Mouse (Mus musculus) heart, adult 10 weeks (tissue): ENCODE results near the gene Taar8a. TPM values are rescaled to one million over a fixed set of nuclear protein-coding genes. Genes with fewer than 3 reads are reported as not detected.

Source experiments
- polyA plus RNA-seq: library from polyadenylated mRNA; stranded (reverse); fragments of 350-450 nt; fragmentation: Illumina TruSeq; extraction: RNeasy Lipid Tissue Mini Kit (QIAGEN cat#74804); gene quantifications from one replicate; pipeline ENCODE4 v1.2.3, GENCODE M21; 2014; ENCODE audit warnings: low read depth, low replicate concordance

Gene Taar8a
- not detected for polyA plus RNA-seq

DNA sequence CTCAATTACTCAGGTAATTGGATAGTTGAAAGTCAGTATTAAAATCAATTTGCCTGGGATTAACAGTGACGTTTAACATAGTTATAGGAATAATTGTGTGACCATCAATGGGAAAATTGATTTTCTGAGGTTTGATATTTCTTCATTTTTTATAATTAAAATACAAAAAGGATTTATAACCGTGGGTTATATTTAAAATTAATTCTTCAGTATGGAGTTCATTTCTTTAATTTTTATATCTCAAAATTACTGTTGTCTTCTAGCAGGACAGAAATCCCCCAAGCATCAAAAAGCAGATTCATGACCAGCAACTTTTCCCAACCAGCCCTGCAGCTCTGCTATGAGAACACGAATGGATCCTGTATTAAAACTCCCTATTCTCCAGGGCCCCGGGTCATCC is at the start of gene Taar8a:
TSS of gene Taar8a (plus strand) at position 301 of the 400 bp plus-strand sequence.

DNA sequence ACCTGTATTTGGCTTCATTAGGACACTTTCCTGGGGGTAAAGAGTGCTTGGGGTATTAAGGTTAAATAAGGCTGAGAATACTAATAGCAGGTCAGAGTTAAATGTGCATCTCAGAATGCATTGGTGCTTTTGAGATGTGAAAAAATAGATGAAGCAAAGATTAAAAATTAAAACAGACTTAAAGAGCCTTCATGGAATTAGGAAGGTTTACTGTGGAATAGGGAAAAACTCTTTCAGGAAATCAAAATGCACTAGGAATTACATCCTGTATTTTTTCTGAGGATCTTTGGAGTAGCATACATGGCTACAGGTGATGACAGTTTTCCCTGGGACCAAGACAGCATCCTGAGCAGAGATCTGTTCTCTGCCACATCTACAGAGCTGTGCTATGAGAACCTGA is 49.4 kb upstream of the Taar8a start, which contains the start of gene Taar7d:
TSS of gene Taar7d (plus strand) at position 301 of the 400 bp plus-strand sequence.

DNA sequence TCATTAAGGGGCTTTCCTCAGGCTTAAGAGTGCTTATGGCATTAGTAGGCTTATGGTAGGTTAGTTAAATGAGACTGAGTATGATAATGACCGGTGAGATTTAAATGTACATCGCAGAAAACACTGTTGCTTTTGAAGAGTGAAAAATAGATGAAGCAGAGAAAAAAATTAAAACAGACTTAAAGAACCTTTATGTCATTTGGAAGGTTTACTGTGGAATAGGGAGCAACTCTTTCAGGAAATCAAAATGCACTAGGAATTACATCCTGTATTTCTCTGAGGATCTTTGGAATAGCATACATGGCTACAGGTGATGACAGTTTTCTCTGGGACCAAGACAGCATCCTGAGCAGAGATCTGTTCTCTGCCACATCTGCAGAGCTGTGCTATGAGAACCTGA is 39.0 kb upstream of the Taar8a start, which contains the start of gene Taar7e:
TSS of gene Taar7e (plus strand) at position 301 of the 400 bp plus-strand sequence.

DNA sequence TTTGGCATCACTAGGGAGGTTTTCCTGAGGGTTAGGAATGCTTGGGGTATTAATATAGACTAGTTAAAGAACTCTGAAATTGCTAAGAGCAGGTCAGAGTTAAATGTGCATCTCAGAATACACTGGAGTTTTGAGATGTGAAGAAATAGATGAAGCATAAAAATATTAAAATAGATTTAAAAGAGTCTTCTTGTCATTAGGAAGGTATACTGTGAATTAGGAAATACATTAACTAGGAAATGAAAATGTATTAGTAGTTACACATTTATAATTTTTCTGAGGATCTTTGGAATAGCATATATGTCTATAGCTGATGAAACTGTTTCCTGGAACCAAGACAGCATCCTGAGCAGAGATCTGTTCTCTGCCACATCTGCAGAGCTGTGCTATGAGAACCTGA is 27.1 kb upstream of the Taar8a start, which contains the start of gene Taar7f:
TSS of gene Taar7f (plus strand) at position 301 of the 400 bp plus-strand sequence.

DNA sequence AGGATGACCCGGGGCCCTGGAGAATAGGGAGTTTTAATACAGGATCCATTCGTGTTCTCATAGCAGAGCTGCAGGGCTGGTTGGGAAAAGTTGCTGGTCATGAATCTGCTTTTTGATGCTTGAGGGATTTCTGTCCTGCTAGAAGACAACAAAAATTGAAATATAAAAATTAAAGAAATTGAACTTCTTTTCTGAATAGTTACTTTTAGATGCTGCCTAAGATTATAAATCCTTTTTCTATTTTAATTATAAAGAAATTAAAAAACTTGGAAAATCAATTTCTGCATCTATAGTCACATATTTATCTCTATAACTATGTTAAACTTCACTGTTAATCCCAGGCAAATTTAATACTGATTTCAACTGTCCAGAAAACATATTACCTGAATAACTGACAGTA is 15.9 kb downstream of the Taar8a start, which contains the start of gene Taar8b:
TSS of gene Taar8b (minus strand) at position 101 of the 400 bp plus-strand sequence.

DNA sequence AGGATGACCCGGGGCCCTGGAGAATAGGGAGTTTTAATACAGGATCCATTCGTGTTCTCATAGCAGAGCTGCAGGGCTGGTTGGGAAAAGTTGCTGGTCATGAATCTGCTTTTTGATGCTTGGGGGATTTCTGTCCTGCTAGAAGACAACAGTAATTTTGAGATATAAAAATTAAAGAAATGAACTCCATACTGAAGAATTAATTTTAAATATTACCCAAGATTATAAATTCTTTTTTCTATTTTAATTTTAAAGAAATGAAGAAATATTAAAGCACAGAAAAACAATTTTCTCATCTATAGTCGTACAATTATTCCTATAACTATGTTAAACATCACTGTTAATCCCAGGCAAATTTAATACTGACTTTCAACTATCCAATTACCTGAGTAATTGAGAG is 25.5 kb downstream of the Taar8a start, which contains the start of gene Taar8c:
TSS of gene Taar8c (minus strand) at position 101 of the 400 bp plus-strand sequence.

DNA sequence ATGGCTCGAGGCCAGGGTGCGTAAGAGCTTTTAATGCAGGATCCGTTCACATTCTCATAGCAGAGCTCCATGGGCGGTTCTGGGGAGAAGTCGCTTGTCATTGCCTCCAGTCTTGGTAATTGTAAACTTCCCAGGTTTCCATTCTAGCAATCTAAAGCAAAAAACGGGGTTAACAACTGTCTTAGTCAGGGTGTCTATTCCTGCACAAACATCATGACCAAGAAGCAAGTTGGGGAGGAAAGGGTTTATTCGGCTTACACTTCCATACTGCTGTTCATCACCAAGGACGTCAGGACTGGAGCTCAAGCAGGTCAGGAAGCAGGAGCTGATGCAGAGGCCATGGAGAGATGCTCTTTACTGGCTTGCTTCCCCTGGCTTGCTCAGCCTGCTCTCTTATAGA is 33.1 kb downstream of the Taar8a start, which contains the start of gene Taar9:
TSS of gene Taar9 (minus strand) at position 101 of the 400 bp plus-strand sequence.

Other genes with a start within 250 kb of the Taar8a start
- 0.34 TPM for gene Vnn3, start 225.0 kb upstream of the Taar8a start, polyA plus RNA-seq
- gene Vnn1, start 181.8 kb upstream of the Taar8a start, polyA plus RNA-seq, result 0.55 TPM
- gene Taar1, start 156.1 kb upstream of the Taar8a start, polyA plus RNA-seq, result not detected
- gene Taar2, start 137.9 kb upstream of the Taar8a start, polyA plus RNA-seq, result not detected
- not detected for gene Taar3, start 126.9 kb upstream of the Taar8a start, polyA plus RNA-seq
- gene Taar4, start 116.0 kb upstream of the Taar8a start, polyA plus RNA-seq, result not detected
- not detected for gene Taar5, start 105.8 kb upstream of the Taar8a start, polyA plus RNA-seq
- gene Taar6, start 90.9 kb upstream of the Taar8a start, polyA plus RNA-seq, result not detected
- gene Taar7a, start 83.0 kb upstream of the Taar8a start, polyA plus RNA-seq, result not detected
- gene Taar7b, start 76.6 kb upstream of the Taar8a start, polyA plus RNA-seq, result not detected
- gene Taar7d, start 49.3 kb upstream of the Taar8a start, polyA plus RNA-seq, result not detected
- gene Taar7e, start 38.9 kb upstream of the Taar8a start, polyA plus RNA-seq, result not detected
- gene Taar7f, start 27.0 kb upstream of the Taar8a start, polyA plus RNA-seq, result not detected
- not detected for gene Taar8b, start 15.8 kb downstream of the Taar8a start, polyA plus RNA-seq
- gene Taar8c, start 25.4 kb downstream of the Taar8a start, polyA plus RNA-seq, result not detected
- gene Taar9, start 33.0 kb downstream of the Taar8a start, polyA plus RNA-seq, result not detected
- gene Stx7, start 72.8 kb downstream of the Taar8a start, polyA plus RNA-seq, result 47.7 TPM
- gene Moxd1, start 147.0 kb downstream of the Taar8a start, polyA plus RNA-seq, result 0.60 TPM